Mouse (Mus musculus) hindbrain, embryonic 16.5 days (tissue): ENCODE data around the gene Dmkn. TPM values are rescaled to one million over a fixed set of nuclear protein-coding genes. Genes with fewer than 3 reads are reported as not detected.

Experiments
- ATAC-seq: fragments of 200-750 bp; cut with Nextera tagmentation; 2 replicates; pipeline ENCODE4 v1.8.0; 2017; ENCODE audit warnings: moderate TSS enrichment, moderate library complexity
- H3K27ac ChIP-seq: fragments of 300-500 bp; sonication (generic); 2 replicates; pipeline ENCODE4 v1.5.1; 2014; ENCODE audit warnings: low read depth, mild to moderate bottlenecking, control low read depth, low read length, moderate library complexity
- H3K27me3 ChIP-seq: fragments of 300-500 bp; sonication (generic); replicated peaks from 2 replicates; pipeline ENCODE4 v1.6.1; 2014; ENCODE audit warnings: low read length; ENCODE audit not compliant: control insufficient read depth, insufficient read depth
- H3K36me3 ChIP-seq: fragments of 300-500 bp; sonication (generic); 2 replicates; pipeline ENCODE4 v1.6.1; 2014; ENCODE audit warnings: mild to moderate bottlenecking, low read length, moderate library complexity, mixed read lengths; ENCODE audit not compliant: control insufficient read depth, insufficient read depth
- H3K4me1 ChIP-seq: fragments of 300-500 bp; sonication (generic); 2 replicates; pipeline ENCODE4 v1.6.1; 2014; ENCODE audit warnings: low read depth, low read length; ENCODE audit not compliant: control insufficient read depth, insufficient read depth
- H3K4me2 ChIP-seq: fragments of 300-500 bp; sonication (generic); 2 replicates; pipeline ENCODE4 v1.6.1; 2014; ENCODE audit warnings: mild to moderate bottlenecking, low read length, control low read depth, moderate library complexity
- H3K4me3 ChIP-seq: fragments of 300-500 bp; sonication (generic); 2 replicates; pipeline ENCODE4 v1.5.1; 2014; ENCODE audit warnings: mild to moderate bottlenecking, low read length, control low read depth, moderate library complexity
- H3K9ac ChIP-seq: fragments of 300-500 bp; sonication (generic); 2 replicates; pipeline ENCODE4 v1.6.1; 2014; ENCODE audit warnings: low read depth, mild to moderate bottlenecking, control low read depth, low read length, moderate library complexity
- H3K9me3 ChIP-seq: fragments of 300-500 bp; sonication (generic); 2 replicates; pipeline ENCODE4 v1.6.1; 2014; ENCODE audit warnings: mild to moderate bottlenecking, low read length, moderate library complexity; ENCODE audit not compliant: control insufficient read depth
- WGBS: fragments of 180-500 bp; shearing (Covaris S2); extraction: QIAGEN DNeasy Blood & Tissue Kit; methylation state at CpG from one replicate; pipeline ENCODE4 v1.1.7; 2014; 5-methylcytosine and 5-hydroxymethylcytosine counted together
- polyA plus RNA-seq: library from polyadenylated mRNA; unstranded; fragments of >200 nt; fragmentation: Nextera tagmentation; extraction: Ambion mirVana; gene quantifications from 2 replicates; pipeline ENCODE4 v1.2.1, GENCODE M21; 2015

The Dmkn gene
- polyA plus RNA-seq, 1 experiment from 2014 or later = 1.8 TPM

DNA sequence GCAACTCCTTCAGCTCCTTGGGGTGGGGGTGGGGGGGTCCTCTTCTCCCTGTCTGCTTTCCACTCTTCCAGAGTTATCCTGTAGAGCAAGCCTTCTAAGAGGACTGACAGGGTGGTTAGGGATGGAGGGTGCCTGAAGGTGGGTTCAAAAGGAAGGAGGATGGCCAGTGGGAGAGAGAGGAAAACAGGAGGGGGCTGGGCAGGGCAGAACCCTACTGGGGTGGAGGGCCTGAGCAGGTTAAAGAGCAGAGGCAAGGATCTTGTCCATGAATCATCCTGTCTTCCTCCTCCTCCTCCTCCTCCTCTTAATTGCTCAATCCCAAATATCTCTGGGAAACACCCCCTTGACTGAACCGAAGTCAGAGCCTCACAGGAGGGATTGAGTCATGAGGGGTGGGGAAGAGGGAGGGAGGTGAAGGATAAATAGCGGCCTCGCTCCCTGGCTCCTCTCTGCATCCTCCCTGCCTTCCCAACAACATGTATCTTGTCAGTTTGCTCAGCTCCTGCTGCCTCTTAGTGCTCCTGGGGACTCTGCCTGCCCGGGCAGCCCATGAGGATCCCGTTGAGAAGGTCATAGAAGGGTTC is 12.4 kb upstream of the Dmkn start, which contains the start of gene Sbsn:
TSS of gene Sbsn (plus strand) at position 386 of the 584 bp plus-strand sequence.
- H3K4me1 ChIP-seq = no peaks in the 10 kb centered on the region
- no peak within 1 kb of the TSS for H3K27ac ChIP-seq
- 65% methylated on average over 5 of the region's 5 CpGs for WGBS
- no peak for ATAC-seq
- H3K9ac ChIP-seq = no peak within 1 kb of the TSS
- no peak within 1 kb of the TSS for H3K4me2 ChIP-seq
- peaks cover 4% of the 10 kb centered on the region; the same call in 1 of the 2 replicates for H3K9me3 ChIP-seq
- H3K4me3 ChIP-seq = no peak within 1 kb of the TSS
- H3K27me3 ChIP-seq = no peaks in the 10 kb centered on the region
- H3K36me3 ChIP-seq = peaks cover 11% of the 10 kb centered on the region

GRCm38 (mm10) chr7:30757001-30757400 is 6.6 kb upstream of the Dmkn start:
- Histone ChIP-seq H3K9ac (no peak overlapping the region), H3K36me3 (peaks cover 15% of the 10 kb centered on the region), H3K4me2 (no peak overlapping the region), H3K27me3 (no peaks in the 10 kb centered on the region), H3K9me3 (peaks cover 4% of the 10 kb centered on the region; the same call in 1 of the 2 replicates), H3K4me1 (no peaks in the 10 kb centered on the region), H3K27ac (no peak overlapping the region), H3K4me3 (no peak overlapping the region)
- ATAC-seq = no peak; the same call in 1 of the 2 replicates
- 48% methylated on average over 3 of the region's 3 CpGs for WGBS

DNA sequence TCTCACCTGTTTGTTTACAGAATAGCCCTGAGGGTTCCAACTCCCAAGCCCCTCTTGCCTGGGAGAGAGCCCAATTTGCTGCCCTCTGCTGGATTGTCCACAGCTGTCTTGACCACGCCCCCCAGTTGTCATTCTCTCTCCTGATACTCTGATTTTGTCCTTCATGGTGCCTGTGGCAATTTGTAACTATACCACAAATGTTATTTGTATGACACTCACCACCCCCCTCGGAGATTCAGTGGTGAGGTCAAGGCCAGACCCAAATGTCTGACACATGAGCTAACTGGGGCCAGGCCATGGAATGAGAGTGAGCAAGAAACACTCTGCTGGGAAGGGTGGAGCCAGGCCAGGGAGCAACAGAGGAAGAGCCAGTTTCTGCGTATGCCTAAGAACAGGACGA is 4.7 kb upstream of the Dmkn start:
- H3K4me2 ChIP-seq = no peak overlapping the region
- 34% methylated on average over 4 of the region's 4 CpGs for WGBS
- ATAC-seq = no peak

GRCm38 (mm10) chr7:30761769-30762352 is 1.7 kb upstream of the Dmkn start:
- 80% methylated on average over 4 of the region's 4 CpGs for WGBS
- H3K27ac ChIP-seq = no peak overlapping the region
- no peak overlapping the region for H3K4me2 ChIP-seq
- no peaks in the 10 kb centered on the region; the same call in 1 of the 2 replicates for H3K27me3 ChIP-seq
- ATAC-seq = no peak
- H3K4me3 ChIP-seq = no peak overlapping the region
- no peaks in the 10 kb centered on the region for H3K4me1 ChIP-seq
- no peaks in the 10 kb centered on the region for H3K9me3 ChIP-seq
- no peak overlapping the region for H3K9ac ChIP-seq
- no peaks in the 10 kb centered on the region for H3K36me3 ChIP-seq

More for the DNA sequence above, 4.7 kb upstream of the Dmkn start:
- Histone ChIP-seq H3K27ac (no peak overlapping the region), H3K4me3 (no peak overlapping the region), H3K9me3 (peaks cover 4% of the 10 kb centered on the region; the same call in 1 of the 2 replicates), H3K27me3 (no peaks in the 10 kb centered on the region; the same call in 1 of the 2 replicates), H3K4me1 (no peaks in the 10 kb centered on the region), H3K9ac (no peak overlapping the region), H3K36me3 (peaks cover 15% of the 10 kb centered on the region)

GRCm38 (mm10) chr7:30765173-30765572 is 1.6 kb downstream of the Dmkn start:
- H3K4me2 ChIP-seq = peak overlapping the region; percentile 0; the same call in 1 of the 2 replicates
- H3K9ac ChIP-seq = no peak overlapping the region
- no peaks in the 10 kb centered on the region for H3K9me3 ChIP-seq
- no peaks in the 10 kb centered on the region for H3K4me1 ChIP-seq
- ATAC-seq = no peak
- WGBS = 48% methylated on average over 11 of the region's 11 CpGs
- no peaks in the 10 kb centered on the region; the same call in 1 of the 2 replicates for H3K27me3 ChIP-seq
- no peak overlapping the region for H3K4me3 ChIP-seq
- H3K27ac ChIP-seq = no peak overlapping the region
- H3K36me3 ChIP-seq = no peaks in the 10 kb centered on the region

- no peaks in the 10 kb centered on the region; the same call in 1 of the 2 replicates for H3K27me3 ChIP-seq
- H3K4me2 ChIP-seq = no peak overlapping the region
These were observed 2.9 kb downstream of the Dmkn start for GRCm38 (mm10) chr7:30766408-30766807.

GRCm38 (mm10) chr7:30769236-30769635 is 5.7 kb downstream of the Dmkn start:
- WGBS = 32% methylated on average over 9 of the region's 9 CpGs
- no peak overlapping the region for H3K9ac ChIP-seq
- H3K4me1 ChIP-seq = no peaks in the 10 kb centered on the region
- H3K27ac ChIP-seq = no peak overlapping the region
- H3K4me2 ChIP-seq = no peak overlapping the region
- no peaks in the 10 kb centered on the region for H3K9me3 ChIP-seq
- no peak for ATAC-seq
- H3K27me3 ChIP-seq = no peaks in the 10 kb centered on the region
- no peak overlapping the region for H3K4me3 ChIP-seq
- H3K36me3 ChIP-seq = no peaks in the 10 kb centered on the region

More at GRCm38 (mm10) chr7:30766408-30766807, 2.9 kb downstream of the Dmkn start:
- no peak overlapping the region for H3K27ac ChIP-seq
- no peak for ATAC-seq
- no peaks in the 10 kb centered on the region for H3K36me3 ChIP-seq
- H3K9me3 ChIP-seq = no peaks in the 10 kb centered on the region
- no peaks in the 10 kb centered on the region for H3K4me1 ChIP-seq
- no peak overlapping the region for H3K9ac ChIP-seq
- no peak overlapping the region for H3K4me3 ChIP-seq
- 87% methylated on average over 4 of the region's 4 CpGs for WGBS

GRCm38 (mm10) chr7:30776104-30776503 is 12.5 kb downstream of the Dmkn start:
- Histone ChIP-seq H3K4me2 (no peak overlapping the region), H3K9me3 (no peaks in the 10 kb centered on the region), H3K4me3 (no peak overlapping the region), H3K27ac (no peak overlapping the region), H3K9ac (no peak overlapping the region), H3K36me3 (no peaks in the 10 kb centered on the region), H3K4me1 (no peaks in the 10 kb centered on the region), H3K27me3 (no peaks in the 10 kb centered on the region)
- no peak for ATAC-seq
- WGBS = 94% methylated on average over 9 of the region's 9 CpGs

DNA sequence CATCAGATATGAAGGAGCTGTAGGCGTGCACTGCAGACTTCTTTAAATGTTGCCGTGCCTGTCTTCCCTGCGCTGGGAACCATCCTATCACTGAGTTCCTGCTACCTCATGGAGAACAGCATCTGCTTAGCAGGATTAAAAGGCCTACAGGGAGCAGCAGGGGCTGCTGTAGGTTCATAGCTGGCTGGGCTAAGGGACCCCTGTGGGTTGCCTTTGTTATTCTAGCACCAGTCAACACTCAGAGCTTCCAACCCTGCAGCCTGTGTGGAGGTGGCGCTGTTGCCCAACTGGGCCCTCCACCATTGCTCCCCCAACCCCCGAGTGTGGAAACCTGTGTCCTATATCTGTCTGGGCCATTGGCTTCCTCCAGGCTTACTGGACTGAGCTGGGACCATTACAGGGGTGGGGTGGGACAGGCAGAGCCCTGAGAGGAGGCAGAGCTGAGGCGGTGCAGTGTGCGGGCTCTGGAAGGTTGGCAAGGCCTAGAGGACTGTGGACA is 13.6 kb downstream of the Dmkn start:
- 40% methylated on average over 7 of the region's 7 CpGs for WGBS

More for the DNA sequence above, 13.6 kb downstream of the Dmkn start:
- H3K4me3 ChIP-seq = no peak overlapping the region
- no peak for ATAC-seq
- no peaks in the 10 kb centered on the region for H3K27me3 ChIP-seq
- no peaks in the 10 kb centered on the region for H3K36me3 ChIP-seq
- H3K4me1 ChIP-seq = no peaks in the 10 kb centered on the region
- no peak overlapping the region for H3K4me2 ChIP-seq
- H3K9me3 ChIP-seq = no peaks in the 10 kb centered on the region
- no peak overlapping the region for H3K9ac ChIP-seq
- H3K27ac ChIP-seq = no peak overlapping the region
